Mouse (Mus musculus): ENCODE measurements around the gene Tm7sf3. TPM values are rescaled to one million over a fixed set of nuclear protein-coding genes. Genes with fewer than 3 reads are reported as not detected.

Gene Tm7sf3
- total and polyA plus RNA-seq, 2 experiments from 2014 or later: 40.6 to 51.1 TPM

DNA sequence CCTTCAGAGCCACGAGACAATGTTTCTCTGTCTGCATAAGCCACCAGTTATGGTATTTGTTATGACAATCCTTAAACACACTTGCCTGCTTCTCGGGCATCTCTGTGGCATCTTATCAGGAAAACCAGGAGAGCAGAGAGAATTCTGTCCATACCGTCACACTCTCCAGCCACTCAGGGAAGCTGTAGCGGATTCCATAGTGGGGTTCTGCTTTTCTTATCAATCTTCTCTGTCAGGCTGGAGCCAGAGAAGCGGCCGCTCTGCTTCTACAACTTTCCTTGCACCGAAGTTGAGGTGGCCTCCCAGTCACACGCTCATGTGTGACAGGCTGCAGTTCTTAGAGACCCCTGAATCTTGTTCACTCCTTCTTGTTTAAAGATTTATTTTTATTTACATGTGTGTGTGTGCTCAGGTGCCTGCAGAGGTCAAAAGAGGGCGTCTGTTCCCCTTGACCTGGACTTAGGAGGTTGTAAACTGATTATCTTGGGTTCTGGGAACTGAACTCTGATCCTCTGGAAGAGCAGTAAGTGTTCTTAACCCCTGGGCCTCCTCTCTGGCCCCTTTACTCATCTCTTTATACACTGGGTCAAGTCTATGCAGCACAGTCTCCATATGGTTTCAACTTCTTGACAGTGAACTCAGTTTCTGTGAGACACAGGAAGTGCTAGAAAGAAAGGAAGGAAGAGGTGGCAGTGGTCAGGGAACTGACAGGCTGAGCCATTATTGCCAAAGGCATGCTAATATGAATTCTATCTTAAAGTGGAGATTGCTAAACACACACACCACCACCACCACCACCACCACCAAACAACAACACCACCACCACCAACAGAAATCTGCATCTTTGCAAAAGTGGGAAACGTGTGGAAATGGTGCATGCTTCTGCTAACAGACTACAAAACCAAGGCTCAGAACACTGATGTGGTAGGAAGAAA, 35.8 kb upstream of the Tm7sf3 start:
- no peak for TF ChIP-seq CTCF (IDR thresholded peaks at IDR 0.05; ENCODE audit: low read depth)
- Histone ChIP-seq H3K4me1 (ENCODE audit: insufficient read depth) (no peaks in the 10 kb centered on the region), H3K9ac (no peak overlapping the region), H3K4me3 (ENCODE audit: low read depth, low read length) (no peak overlapping the region), H3K4me2 (ENCODE audit: low read depth) (no peak overlapping the region), H3K27me3 (ENCODE audit: insufficient read depth, low read length) (no peaks in the 10 kb centered on the region), H3K9me3 (ENCODE audit: low read length) (no peaks in the 10 kb centered on the region), H3K27ac (ENCODE audit: low read depth, low read length) (no peak overlapping the region), H3K36me3 (ENCODE audit: insufficient read depth) (no peaks in the 10 kb centered on the region)
- ATAC-seq: no peak
- WGBS: 82% methylated on average over 10 of the region's 10 CpGs
- DNase-seq: no peak

DNA sequence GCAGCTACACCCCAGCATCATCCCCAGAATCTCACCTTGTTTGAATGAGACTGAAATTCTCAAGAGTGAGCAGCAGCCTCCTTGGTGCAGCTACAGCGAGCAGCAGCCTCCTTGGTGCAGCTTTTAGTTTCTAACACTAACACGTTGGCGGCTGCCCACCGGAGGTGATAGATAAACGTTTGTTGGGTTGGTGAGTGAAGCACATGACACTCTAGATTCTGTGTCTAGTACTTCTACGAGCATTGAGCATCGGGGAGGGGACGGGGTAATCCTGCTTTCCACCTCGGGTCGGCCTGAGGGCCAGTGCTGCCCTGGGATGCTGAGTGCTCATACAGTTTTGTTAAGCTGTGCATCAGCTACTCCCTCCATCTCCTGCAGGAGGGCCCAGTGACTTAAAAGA, 34.3 kb upstream of the Tm7sf3 start:
- no peak overlapping the region for H3K4me2 ChIP-seq (ENCODE audit: low read depth)
- ATAC-seq (no peak), DNase-seq (no peak)
- WGBS: 85% methylated on average over 10 of the region's 10 CpGs
- H3K4me3 ChIP-seq (ENCODE audit: low read depth, low read length): no peak overlapping the region
- H3K9me3 ChIP-seq (ENCODE audit: low read length): no peaks in the 10 kb centered on the region
- H3K36me3 ChIP-seq (ENCODE audit: insufficient read depth): no peaks in the 10 kb centered on the region
- H3K27ac ChIP-seq (ENCODE audit: low read depth, low read length): no peak overlapping the region
- H3K27me3 ChIP-seq (ENCODE audit: insufficient read depth, low read length): no peaks in the 10 kb centered on the region
- no peak for TF ChIP-seq CTCF (IDR thresholded peaks at IDR 0.05; ENCODE audit: low read depth)
- H3K9ac ChIP-seq: no peak overlapping the region
- H3K4me1 ChIP-seq (ENCODE audit: insufficient read depth): no peaks in the 10 kb centered on the region

GRCm38 (mm10) chr6:146674881-146675536, 32.4 kb upstream of the Tm7sf3 start:
- H3K27me3 ChIP-seq (ENCODE audit: insufficient read depth, low read length): no peaks in the 10 kb centered on the region
- no peak overlapping the region for H3K9ac ChIP-seq
- no peak overlapping the region for H3K4me3 ChIP-seq (ENCODE audit: low read depth, low read length)
- 75% methylated on average over 4 of the region's 4 CpGs for WGBS
- no peak for TF ChIP-seq CTCF (IDR thresholded peaks at IDR 0.05; ENCODE audit: low read depth)
- no peaks in the 10 kb centered on the region for H3K36me3 ChIP-seq (ENCODE audit: insufficient read depth)
- H3K4me1 ChIP-seq (ENCODE audit: insufficient read depth): no peaks in the 10 kb centered on the region
- no peaks in the 10 kb centered on the region for H3K9me3 ChIP-seq (ENCODE audit: low read length)
- no peak for DNase-seq
- H3K27ac ChIP-seq (ENCODE audit: low read depth, low read length): no peak overlapping the region
- ATAC-seq: no peak
- H3K4me2 ChIP-seq (ENCODE audit: low read depth): no peak overlapping the region

DNA sequence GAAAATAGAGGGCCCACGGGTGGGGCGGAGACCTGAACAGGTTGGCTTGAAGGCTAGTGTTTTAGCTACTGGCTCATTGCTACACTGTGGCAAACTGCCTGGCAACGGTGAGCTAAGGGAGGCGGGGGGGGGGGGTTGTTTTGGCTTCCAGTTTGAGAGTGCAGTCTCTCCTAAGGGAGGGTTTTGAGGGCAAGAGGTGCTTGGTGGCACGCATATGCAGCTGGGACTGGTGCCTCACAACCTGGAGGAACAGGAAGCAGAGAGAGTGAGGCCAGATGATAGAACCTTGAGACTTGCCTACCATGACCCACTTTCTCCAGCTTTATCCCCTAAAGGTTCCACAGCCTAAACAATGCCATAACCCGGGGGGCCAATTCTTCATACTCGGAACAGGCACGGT, 31.8 kb upstream of the Tm7sf3 start:
- Histone ChIP-seq H3K9me3 (ENCODE audit: low read length) (no peaks in the 10 kb centered on the region), H3K27ac (ENCODE audit: low read depth, low read length) (no peak overlapping the region), H3K4me3 (ENCODE audit: low read depth, low read length) (no peak overlapping the region), H3K27me3 (ENCODE audit: insufficient read depth, low read length) (no peaks in the 10 kb centered on the region), H3K4me1 (ENCODE audit: insufficient read depth) (no peaks in the 10 kb centered on the region), H3K9ac (no peak overlapping the region), H3K36me3 (ENCODE audit: insufficient read depth) (no peaks in the 10 kb centered on the region), H3K4me2 (ENCODE audit: low read depth) (no peak overlapping the region)
- ATAC-seq (no peak), DNase-seq (no peak)
- 85% methylated on average over 8 of the region's 8 CpGs for WGBS
- no peak for TF ChIP-seq CTCF (IDR thresholded peaks at IDR 0.05; ENCODE audit: low read depth)

DNA sequence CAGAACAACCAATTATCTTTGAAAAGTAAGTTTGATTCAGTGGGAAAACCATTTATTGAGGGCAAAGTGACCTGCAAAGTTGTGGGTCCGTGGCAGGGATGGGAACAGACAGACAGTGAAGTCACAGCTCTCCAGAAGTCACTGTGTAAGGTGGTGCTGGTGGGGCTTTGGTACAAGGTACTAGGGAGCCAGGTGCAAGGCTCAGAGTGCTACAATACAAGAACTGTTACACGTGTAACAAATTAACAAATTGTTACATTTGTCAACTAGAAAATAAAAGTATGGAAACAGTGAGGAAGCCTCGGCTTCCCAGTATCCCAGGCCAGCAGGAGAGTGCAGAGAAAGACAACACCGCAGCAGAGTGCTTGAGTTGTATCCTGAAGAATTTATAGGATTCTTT, 31.1 kb upstream of the Tm7sf3 start:
- 81% methylated on average over 4 of the region's 4 CpGs for WGBS
- H3K27me3 ChIP-seq (ENCODE audit: insufficient read depth, low read length): no peaks in the 10 kb centered on the region
- no peaks in the 10 kb centered on the region for H3K36me3 ChIP-seq (ENCODE audit: insufficient read depth)
- no peaks in the 10 kb centered on the region for H3K4me1 ChIP-seq (ENCODE audit: insufficient read depth)
- no peak for TF ChIP-seq CTCF (IDR thresholded peaks at IDR 0.05; ENCODE audit: low read depth)
- H3K27ac ChIP-seq (ENCODE audit: low read depth, low read length): no peak overlapping the region
- no peak for ATAC-seq
- H3K4me3 ChIP-seq (ENCODE audit: low read depth, low read length): no peak overlapping the region
- H3K9ac ChIP-seq: no peak overlapping the region
- no peak for DNase-seq
- H3K9me3 ChIP-seq (ENCODE audit: low read length): no peaks in the 10 kb centered on the region
- H3K4me2 ChIP-seq (ENCODE audit: low read depth): no peak overlapping the region

- ATAC-seq (no peak), DNase-seq (no peak)
- no peaks in the 10 kb centered on the region for H3K9me3 ChIP-seq (ENCODE audit: low read length)
- H3K4me2 ChIP-seq (ENCODE audit: low read depth): no peak overlapping the region
- no peaks in the 10 kb centered on the region for H3K27me3 ChIP-seq (ENCODE audit: insufficient read depth, low read length)
- no peaks in the 10 kb centered on the region for H3K36me3 ChIP-seq (ENCODE audit: insufficient read depth)
- WGBS: 47% methylated on average over 5 of the region's 5 CpGs
- H3K4me3 ChIP-seq (ENCODE audit: low read depth, low read length): no peak overlapping the region
- no peaks in the 10 kb centered on the region for H3K4me1 ChIP-seq (ENCODE audit: insufficient read depth)
- no peak overlapping the region for H3K9ac ChIP-seq
- TF ChIP-seq CTCF (IDR thresholded peaks at IDR 0.05; ENCODE audit: low read depth): no peak
- no peak overlapping the region for H3K27ac ChIP-seq (ENCODE audit: low read depth, low read length)
These were observed 29.5 kb upstream of the Tm7sf3 start for GRCm38 (mm10) chr6:146672106-146672505.

Measured in forebrain, postnatal 0 days (tissue).